Mouse (Mus musculus) neutrophil, adult 5-6 weeks (primary cell): ENCODE measurements around the gene Eef1a1. TPM values are rescaled to one million over a fixed set of nuclear protein-coding genes. Genes with fewer than 3 reads are reported as not detected.

Experiments
- ATAC-seq: fragments of 151-379, 151-347 bp; 2 replicates; pipeline ENCODE4 v1.8.0; 2017; ENCODE audit warnings: mild to moderate bottlenecking, moderate TSS enrichment; ENCODE audit not compliant: insufficient number of reproducible peaks, poor library complexity, low FRiP score, severe bottlenecking; ENCODE audit errors: extremely low read depth
- total RNA-seq: library from RNA; stranded (forward); fragments of 200-1000 nt; gene quantifications from 2 replicates; pipeline ENCODE4 v1.2.3, GENCODE M21; 2017

The Eef1a1 gene
- total RNA-seq, 1 experiment from 2014 or later = 5,158 TPM

- ATAC-seq = peak; percentile 93
Measured at GRCm38 (mm10) chr9:78442579-78443392, 46.2 kb downstream of the Eef1a1 start, which contains the start of gene Cgas. Gene Cgas (minus strand): TSS chr9:78443237.

DNA sequence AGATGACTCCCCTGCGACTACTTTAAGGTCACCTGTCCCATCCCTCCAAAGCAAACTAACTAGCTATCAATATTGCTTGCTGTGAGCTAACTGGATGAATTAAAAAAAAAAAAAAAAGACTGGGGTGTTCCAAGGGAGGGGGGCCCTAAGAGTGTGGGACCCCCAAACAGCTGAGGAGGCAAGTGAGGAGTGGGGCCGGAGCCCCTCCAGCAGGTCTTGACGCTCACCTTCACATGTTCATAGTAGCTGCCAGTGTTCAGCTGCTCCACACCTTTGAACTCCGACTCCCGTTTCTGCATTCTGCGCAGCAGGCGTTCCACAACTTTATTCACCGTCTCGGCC is 46.7 kb downstream of the Eef1a1 start:
- no peak for ATAC-seq

DNA sequence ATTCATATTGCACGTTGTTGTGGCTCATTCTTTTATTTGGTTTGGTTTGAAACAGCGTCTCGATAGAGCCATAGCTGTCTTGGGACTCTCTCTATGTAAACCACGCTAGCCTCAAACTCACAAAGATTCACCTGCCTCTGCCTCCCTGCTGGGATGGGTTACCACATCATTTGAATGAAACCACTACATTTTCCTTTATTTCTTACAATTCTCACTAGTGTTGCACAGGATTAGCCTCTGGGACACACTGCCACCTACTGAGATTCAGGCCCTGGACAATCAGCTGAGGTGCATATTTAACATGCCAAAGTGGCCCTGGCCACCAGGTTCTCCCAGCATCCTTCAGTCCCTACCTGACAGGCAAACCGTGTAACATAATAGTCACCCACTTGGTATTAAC is 49.5 kb downstream of the Eef1a1 start:
- ATAC-seq = no peak

DNA sequence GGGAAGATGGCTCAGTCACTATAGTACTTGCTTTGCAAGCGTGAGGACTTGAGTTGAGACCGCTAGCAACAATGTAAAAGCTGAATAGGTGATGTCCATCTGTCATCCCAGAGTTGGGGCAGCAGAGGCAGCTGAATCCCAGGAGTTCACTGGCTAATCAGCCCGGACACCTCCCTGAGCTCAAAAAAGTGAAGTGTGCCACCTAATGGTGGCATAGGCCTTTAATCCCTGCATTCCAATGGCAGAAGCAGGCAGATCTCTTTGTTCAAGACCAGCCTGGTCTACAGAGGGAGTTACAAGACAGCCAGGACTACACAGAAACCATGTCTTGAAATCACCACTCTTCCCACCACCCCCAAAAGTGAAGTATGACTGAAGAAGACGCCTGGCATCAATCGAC is 56.5 kb downstream of the Eef1a1 start:
- no peak for ATAC-seq

DNA sequence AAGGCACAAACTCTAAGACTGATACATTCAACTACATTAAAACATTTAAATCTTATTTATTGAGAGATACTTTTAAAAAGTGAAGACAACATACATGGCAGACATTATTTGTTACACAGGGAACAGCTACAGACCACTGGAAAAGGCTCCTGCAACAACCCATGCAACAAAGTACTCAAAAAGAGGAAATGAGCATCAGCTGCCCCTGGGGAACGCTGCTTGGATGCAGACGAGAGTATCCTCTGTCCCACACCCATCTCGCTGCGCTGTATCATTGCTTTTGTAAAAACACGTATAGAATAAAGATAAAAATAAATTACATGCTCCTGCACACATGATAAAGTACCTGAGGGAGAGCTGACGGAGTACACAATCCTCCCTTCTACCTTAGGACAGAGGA is 58.5 kb downstream of the Eef1a1 start:
- ATAC-seq = peak; percentile 68; the same call in 1 of the 2 replicates

GRCm38 (mm10) chr9:78429551-78429950 is 59.4 kb downstream of the Eef1a1 start:
- no peak for ATAC-seq

- no peak for ATAC-seq
Measured at GRCm38 (mm10) chr9:78428870-78429432, 60.0 kb downstream of the Eef1a1 start.

Other genes starting within 250 kb of the Eef1a1 start
- not detected in 2 replicates for gene Gm3776, start 232.0 kb downstream of the Eef1a1 start, total RNA-seq
- not detected in 2 replicates for gene Gm10639, start 199.2 kb downstream of the Eef1a1 start, total RNA-seq
- gene Omt2a, start 174.4 kb downstream of the Eef1a1 start, total RNA-seq = not detected in 2 replicates
- gene Omt2b, start 161.6 kb downstream of the Eef1a1 start, total RNA-seq = not detected in 2 replicates
- 2.5 TPM in 1 of 2 replicates, not detected in the other for gene Gsta2, start 133.4 kb downstream of the Eef1a1 start, total RNA-seq
- gene Dppa5a, start 121.0 kb downstream of the Eef1a1 start, total RNA-seq = not detected in 2 replicates
- gene Ooep, start 110.4 kb downstream of the Eef1a1 start, total RNA-seq = not detected in 2 replicates
- gene Ddx43, start 93.4 kb downstream of the Eef1a1 start, total RNA-seq = 0.58 TPM in 1 of 2 replicates, not detected in the other
- gene Cgas, start 45.9 kb downstream of the Eef1a1 start, total RNA-seq = 2.2 TPM in 2 replicates
- 34.0 and 34.7 TPM in 2 replicates for gene Mto1, start 40.9 kb downstream of the Eef1a1 start, total RNA-seq
- gene Gm17324, start 40.4 kb downstream of the Eef1a1 start, total RNA-seq = not detected in 2 replicates
- 7.0 and 9.0 TPM in 2 replicates for gene Slc17a5, start 98.9 kb upstream of the Eef1a1 start, total RNA-seq
- not detected in 2 replicates for gene Cd109, start 126.4 kb upstream of the Eef1a1 start, total RNA-seq